Mouse (Mus musculus) large intestine, adult 2 months (tissue): ENCODE data around the gene Nacc2. TPM values are rescaled to one million over a fixed set of nuclear protein-coding genes. Genes with fewer than 3 reads are reported as not detected.

Source experiments
- DNase-seq: peaks from one replicate; pipeline ENCODE4 v3.0.0-alpha.2; 2012; ENCODE audit warnings: low read depth, low spot score
- whole genome bisulfite sequencing: fragments of 180-500 bp; shearing (Covaris S2); methylation state at CpG from one replicate; pipeline ENCODE4 v1.1.7; 2018; 5-methylcytosine and 5-hydroxymethylcytosine counted together
- polyA plus RNA-seq: library from polyadenylated mRNA; depleted of rRNA; stranded (reverse); fragments of >200 nt; gene quantifications from 2 replicates; pipeline ENCODE4 v1.2.3, GENCODE M21; 2012

Nacc2 gene
- polyA plus RNA-seq, 1 experiment: 14.1 TPM

- peak; percentile 99 for DNase-seq
- under 1% methylated on average over 60 of the region's 60 CpGs for WGBS
Measured at GRCm38 (mm10) chr2:26140292-26140819, 17.3 kb upstream of the Nacc2 start.

GRCm38 (mm10) chr2:26139545-26140206, 16.7 kb upstream of the Nacc2 start:
- 1% methylated on average over 60 of the region's 60 CpGs for whole genome bisulfite sequencing

GRCm38 (mm10) chr2:26139034-26139544, 16.1 kb upstream of the Nacc2 start:
- no peak for DNase-seq
- WGBS: 64% methylated on average over 7 of the region's 7 CpGs

More at GRCm38 (mm10) chr2:26139545-26140206, 16.7 kb upstream of the Nacc2 start:
- DNase-seq: no peak

GRCm38 (mm10) chr2:26138252-26139033, 15.4 kb upstream of the Nacc2 start:
- no peak for DNase-seq
- 91% methylated on average over 31 of the region's 31 CpGs for WGBS

GRCm38 (mm10) chr2:26134591-26134990, 11.6 kb upstream of the Nacc2 start:
- 90% methylated on average over 2 of the region's 2 CpGs for WGBS
- no peak for DNase-seq

GRCm38 (mm10) chr2:26132628-26133551, 9.9 kb upstream of the Nacc2 start:
- 19% methylated on average over 25 of the region's 25 CpGs for WGBS
- DNase-seq: no peak

- DNase-seq: no peak
- 59% methylated on average over 2 of the region's 2 CpGs for WGBS
Measured at GRCm38 (mm10) chr2:26131327-26131726, 8.3 kb upstream of the Nacc2 start.

- WGBS: 67% methylated on average over 3 of the region's 3 CpGs
- no peak for DNase-seq
Measured at GRCm38 (mm10) chr2:26129962-26130361, 6.9 kb upstream of the Nacc2 start.

GRCm38 (mm10) chr2:26129346-26129745, 6.3 kb upstream of the Nacc2 start:
- 86% methylated on average over 2 of the region's 2 CpGs for WGBS
- DNase-seq: no peak

- DNase-seq: no peak
- WGBS: under 1% methylated on average over 105 of the region's 109 CpGs
Measured at GRCm38 (mm10) chr2:26122171-26123078, 595 bp downstream of the Nacc2 start.

GRCm38 (mm10) chr2:26121541-26122083, 1.4 kb downstream of the Nacc2 start:
- DNase-seq: no peak
- WGBS: 61% methylated on average over 17 of the region's 17 CpGs

GRCm38 (mm10) chr2:26119626-26120025, 3.4 kb downstream of the Nacc2 start:
- DNase-seq: no peak
- 43% methylated on average over 2 of the region's 2 CpGs for WGBS

- DNase-seq: no peak
- WGBS: 13% methylated on average over 2 of the region's 2 CpGs
Measured at GRCm38 (mm10) chr2:26119310-26119592, 3.8 kb downstream of the Nacc2 start.

- 12% methylated on average over 4 of the region's 4 CpGs for WGBS
- DNase-seq: no peak
Measured at GRCm38 (mm10) chr2:26118584-26119309, 4.3 kb downstream of the Nacc2 start.

- no peak for DNase-seq
- 76% methylated on average over 1 of the region's 1 CpGs for WGBS
Measured at GRCm38 (mm10) chr2:26117580-26117979, 5.4 kb downstream of the Nacc2 start.

- DNase-seq: no peak
- 83% methylated on average over 3 of the region's 3 CpGs for WGBS
Measured at GRCm38 (mm10) chr2:26116550-26116949, 6.5 kb downstream of the Nacc2 start.

- 92% methylated on average over 6 of the region's 6 CpGs for whole genome bisulfite sequencing
- no peak for DNase-seq
Measured at GRCm38 (mm10) chr2:26115215-26115614, 7.8 kb downstream of the Nacc2 start.

GRCm38 (mm10) chr2:26108237-26108636, 14.8 kb downstream of the Nacc2 start:
- no peak for DNase-seq
- 87% methylated on average over 6 of the region's 6 CpGs for WGBS
